Mouse (Mus musculus) heart, postnatal 0 days (tissue): Measurements from ENCODE around the gene Cdh22.

ENCODE experiments used
- CTCF ChIP-seq: IDR thresholded peaks from 2 replicates; pipeline ENCODE4 v1.5.1; 2016; ENCODE audit warnings: antibody characterized with exemption, control low read depth, low read depth
- EP300 ChIP-seq: IDR thresholded peaks from 2 replicates; pipeline ENCODE4 v1.6.1; 2016; ENCODE audit warnings: antibody characterized with exemption, low read depth

- no peak for TF ChIP-seq CTCF
- TF ChIP-seq EP300, result no peak
Measured at GRCm38 (mm10) chr2:165207086-165207485, 27.6 kb downstream of the Cdh22 start.
